Mouse (Mus musculus) midbrain, embryonic 11.5 days (tissue): Measurements from ENCODE around the gene Mns1. TPM values are rescaled to one million over a fixed set of nuclear protein-coding genes. Genes with fewer than 3 reads are reported as not detected.
"Not testable (repeated sequence)": the region's sequence is repeated elsewhere in the genome, so short reads cannot be mapped to it uniquely, and the experiment has no call there.

Source experiments
- ATAC-seq: fragments of 200-750 bp; cut with Nextera tagmentation; 2 replicates; pipeline ENCODE4 v1.8.0; 2017; ENCODE audit warnings: moderate TSS enrichment, moderate library complexity; ENCODE audit not compliant: low FRiP score
- DNase-seq: peaks from one replicate; pipeline ENCODE4 v3.0.0; 2015; ENCODE audit warnings: low spot score; ENCODE audit errors: missing footprints
- H3K27ac ChIP-seq: fragments of 300-500 bp; sonication (generic); 2 replicates; pipeline ENCODE4 v1.5.1; 2014; ENCODE audit warnings: low read depth, low read length
- H3K27me3 ChIP-seq: fragments of 300-500 bp; sonication (generic); 2 replicates; pipeline ENCODE4 v1.6.1; 2014; ENCODE audit warnings: mild to moderate bottlenecking, low read length, moderate library complexity, mixed read lengths; ENCODE audit not compliant: control insufficient read depth, insufficient read depth
- H3K36me3 ChIP-seq: fragments of 300-500 bp; sonication (generic); 2 replicates; pipeline ENCODE4 v1.6.1; 2014; ENCODE audit warnings: mild to moderate bottlenecking, low read length, moderate library complexity, mixed read lengths; ENCODE audit not compliant: control insufficient read depth, insufficient read depth
- H3K4me1 ChIP-seq: fragments of 300-500 bp; sonication (generic); 2 replicates; pipeline ENCODE4 v1.6.1; 2014; ENCODE audit warnings: low read length; ENCODE audit not compliant: control insufficient read depth, insufficient read depth
- H3K4me2 ChIP-seq: fragments of 300-500 bp; sonication (generic); 2 replicates; pipeline ENCODE4 v1.6.1; 2014; ENCODE audit warnings: mild to moderate bottlenecking, moderate library complexity
- H3K4me3 ChIP-seq: fragments of 300-500 bp; sonication (generic); 2 replicates; pipeline ENCODE4 v1.5.1; 2014; ENCODE audit warnings: low read depth, low read length
- H3K9ac ChIP-seq: fragments of 300-500 bp; sonication (generic); 2 replicates; pipeline ENCODE4 v1.6.1; 2014; ENCODE audit warnings: low read length
- H3K9me3 ChIP-seq: fragments of 300-500 bp; sonication (generic); 2 replicates; pipeline ENCODE4 v1.6.1; 2016; ENCODE audit warnings: low read length; ENCODE audit not compliant: control insufficient read depth
- WGBS: fragments of 180-500 bp; shearing (Covaris S2); extraction: QIAGEN DNeasy Blood & Tissue Kit; methylation state at CpG from one replicate; pipeline ENCODE4 v1.1.7; 2014; 5-methylcytosine and 5-hydroxymethylcytosine counted together
- polyA plus RNA-seq: library from polyadenylated mRNA; unstranded; fragments of >200 nt; fragmentation: Nextera tagmentation; extraction: Ambion mirVana; gene quantifications from 2 replicates; pipeline ENCODE4 v1.2.1, GENCODE M21; 2014

Gene Mns1
- polyA plus RNA-seq = 48.8 and 57.0 TPM in 2 replicates

DNA sequence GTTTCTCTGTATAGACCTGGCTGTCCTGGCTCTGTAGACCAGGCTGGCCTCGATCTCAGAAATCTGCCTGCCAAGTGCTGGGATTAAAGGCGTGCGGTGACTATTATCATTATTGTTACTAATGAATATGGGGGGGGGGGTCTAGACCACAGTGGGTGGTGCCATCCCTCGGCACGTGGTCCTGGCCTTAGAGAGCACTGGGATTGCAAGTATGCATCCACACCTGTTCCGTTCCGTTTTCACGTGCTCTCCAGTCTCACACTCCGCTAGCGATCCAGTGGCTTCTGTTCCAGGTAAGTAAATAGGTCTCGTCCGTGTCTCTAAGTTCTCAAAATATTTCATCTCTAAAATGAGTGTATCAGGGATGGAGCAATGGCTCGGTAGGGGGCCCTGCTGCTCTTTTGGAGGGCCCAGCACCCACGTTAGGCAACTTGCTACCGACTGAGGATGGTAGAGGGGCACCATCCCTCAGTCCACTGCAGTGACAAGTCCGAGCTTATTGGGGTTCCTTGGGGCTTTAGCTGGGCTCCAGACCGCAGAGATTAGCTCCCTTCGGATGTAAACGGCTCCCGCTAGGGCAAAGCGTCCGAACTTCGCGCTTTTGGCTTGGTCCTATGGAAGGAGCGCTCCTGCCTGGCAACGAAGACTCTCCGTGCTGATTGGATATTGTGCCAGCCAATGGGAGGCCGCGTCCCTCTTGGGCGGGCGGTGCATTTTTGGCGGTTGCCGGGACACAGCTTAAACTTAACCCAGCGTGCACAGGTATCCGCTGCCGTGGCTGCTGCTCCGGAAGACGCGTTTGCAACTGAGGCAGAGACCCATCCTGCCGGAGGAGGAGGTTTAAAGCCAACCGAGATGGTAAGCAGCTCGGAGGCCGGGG lies at the start of gene Mns1:
Mns1 (plus strand) TSS at position 190 of the 880 bp plus-strand sequence.
- DNase-seq (peak; percentile 99), ATAC-seq (peak; percentile 98)
- peak within 1 kb of the TSS; percentile 74 for H3K27ac ChIP-seq
- H3K4me2 ChIP-seq = peak within 1 kb of the TSS; percentile 83
- no peaks in the 10 kb centered on the region for H3K27me3 ChIP-seq
- peaks cover 8% of the 10 kb centered on the region for H3K4me1 ChIP-seq
- 1% methylated on average over 43 of the region's 43 CpGs for WGBS
- H3K9me3 ChIP-seq = no peaks in the 10 kb centered on the region
- peak within 1 kb of the TSS; percentile 65 for H3K4me3 ChIP-seq
- peak within 1 kb of the TSS; percentile 77 for H3K9ac ChIP-seq
- 0 out of 2 replicates have a peak, but pooled peaks cover 2% of the 10 kb centered on the region for H3K36me3 ChIP-seq

DNA sequence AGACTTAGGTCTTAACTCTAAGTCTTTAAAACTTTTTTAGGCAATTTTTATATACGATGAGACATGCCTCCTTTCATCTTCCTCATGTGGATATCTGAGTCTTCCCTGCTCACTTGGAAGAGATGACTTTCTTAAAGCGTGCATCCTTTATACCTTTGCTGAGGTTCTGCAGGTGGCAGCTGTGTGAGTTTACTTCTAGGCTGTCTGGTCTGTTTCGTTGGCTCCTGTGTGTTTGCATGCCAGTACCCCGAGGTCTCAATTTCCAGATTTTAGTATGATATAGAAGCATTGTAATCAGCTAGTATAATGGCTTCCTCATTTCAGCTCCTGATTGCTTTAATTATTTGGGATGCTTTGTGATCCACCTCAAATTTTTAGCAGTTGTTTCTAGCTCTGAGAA lies 48.9 kb upstream of the Mns1 start:
- Histone ChIP-seq H3K4me2 (no peak overlapping the region), H3K9ac (no peak overlapping the region), H3K27me3 (no peaks in the 10 kb centered on the region), H3K9me3 (no peaks in the 10 kb centered on the region), H3K4me3 (no peak overlapping the region), H3K36me3 (no peaks in the 10 kb centered on the region), H3K4me1 (no peaks in the 10 kb centered on the region), H3K27ac (no peak overlapping the region)
- WGBS = 93% methylated on average over 4 of the region's 4 CpGs
- no peak for ATAC-seq
- DNase-seq = no peak

DNA sequence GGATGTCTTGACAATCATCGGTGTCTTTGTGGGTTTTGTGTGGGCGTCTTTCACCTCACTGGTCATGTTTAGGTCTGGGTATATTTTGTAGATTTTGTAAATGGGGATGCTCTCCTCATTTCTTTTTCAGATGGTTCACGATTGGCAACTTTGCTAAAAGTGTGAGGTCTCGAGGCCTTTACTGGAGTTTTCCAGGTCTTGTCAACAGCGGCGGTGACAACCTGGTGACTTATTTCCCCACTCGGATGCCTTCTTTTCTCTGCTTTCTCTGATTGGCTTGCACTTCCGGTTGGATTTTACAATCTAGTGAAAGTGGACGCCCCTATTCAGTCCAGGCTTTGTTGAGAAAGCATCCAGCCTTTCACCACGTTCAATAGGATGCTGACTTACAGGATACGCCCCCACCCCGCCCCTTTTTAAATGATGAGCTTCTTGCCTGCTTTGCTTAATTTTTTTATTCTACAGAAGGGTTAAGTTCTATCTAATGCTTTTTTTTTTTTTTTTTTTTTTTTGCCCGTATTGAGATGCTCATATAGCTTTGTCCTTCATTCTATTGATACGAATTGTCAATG lies 48.3 kb upstream of the Mns1 start:
- Histone ChIP-seq H3K9me3 (no peaks in the 10 kb centered on the region), H3K36me3 (no peaks in the 10 kb centered on the region), H3K27ac (no peak overlapping the region), H3K27me3 (no peaks in the 10 kb centered on the region), H3K4me3 (no peak overlapping the region), H3K4me1 (no peaks in the 10 kb centered on the region), H3K4me2 (no peak overlapping the region), H3K9ac (no peak overlapping the region)
- DNase-seq (peak; percentile 66), ATAC-seq (no peak)
- WGBS = 71% methylated on average over 14 of the region's 14 CpGs

DNA sequence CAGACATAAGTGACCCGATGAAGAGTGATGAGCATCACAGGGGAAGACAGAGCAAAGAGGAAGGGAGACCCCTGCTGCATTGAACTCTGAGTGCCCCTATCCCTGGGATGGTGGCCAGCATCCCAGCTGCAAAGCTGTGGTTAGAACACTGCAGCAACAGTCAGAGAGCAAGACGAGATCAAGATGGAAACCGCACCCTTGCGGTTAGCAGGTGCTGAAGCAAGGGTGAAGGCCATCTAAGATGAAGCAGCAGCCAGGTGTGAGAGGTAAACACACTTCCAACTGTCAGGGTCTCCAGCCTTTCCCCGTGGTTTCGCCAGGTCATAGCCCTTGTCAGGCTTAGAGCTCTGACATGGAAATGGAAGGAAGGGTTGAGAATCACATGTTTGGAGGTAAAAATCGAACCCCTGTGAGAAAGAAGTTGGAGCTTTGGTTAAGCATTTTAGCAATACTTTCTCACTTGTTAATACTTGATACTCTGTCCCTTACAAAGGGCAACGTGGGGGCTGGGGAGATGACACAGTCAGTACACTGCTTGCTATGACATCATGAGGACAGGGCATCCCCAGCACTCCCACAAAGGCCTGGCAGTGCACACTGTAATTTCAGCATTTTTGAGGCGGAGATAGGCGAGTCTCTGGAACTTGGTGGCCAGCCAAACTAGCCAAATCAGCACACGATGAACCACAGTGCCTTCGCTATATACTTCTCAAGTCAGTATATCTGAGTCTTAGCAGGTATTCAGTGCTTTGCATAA lies 47.3 kb upstream of the Mns1 start:
- Histone ChIP-seq H3K27me3 (no peaks in the 10 kb centered on the region), H3K27ac (no peak overlapping the region), H3K9me3 (no peaks in the 10 kb centered on the region), H3K36me3 (no peaks in the 10 kb centered on the region), H3K4me3 (no peak overlapping the region), H3K4me2 (no peak overlapping the region), H3K4me1 (no peaks in the 10 kb centered on the region), H3K9ac (no peak overlapping the region)
- DNase-seq (peak; percentile 14), ATAC-seq (no peak)
- 89% methylated on average over 12 of the region's 12 CpGs for WGBS

DNA sequence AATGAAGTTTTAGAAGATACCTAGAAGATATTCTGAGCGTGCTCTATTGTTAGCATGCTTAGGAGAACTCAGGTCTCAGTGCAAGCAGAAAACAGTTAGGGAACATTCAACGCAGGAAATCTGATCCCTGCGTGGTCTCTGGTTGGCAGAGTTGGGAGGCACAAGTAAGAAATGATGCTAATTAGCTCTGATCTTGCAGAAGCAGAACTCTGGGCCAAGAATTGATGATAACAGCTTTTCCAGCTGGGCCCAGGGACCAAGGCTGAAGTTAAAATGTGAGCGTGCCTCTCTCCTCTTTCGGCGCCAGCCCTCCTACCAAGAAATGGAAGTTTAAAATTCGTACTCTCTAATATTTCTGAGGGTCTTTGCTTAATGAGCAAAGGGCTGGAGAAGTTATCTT lies 45.1 kb upstream of the Mns1 start:
- H3K27me3 ChIP-seq = no peaks in the 10 kb centered on the region
- DNase-seq (peak; percentile 71), ATAC-seq (no peak)
- H3K9ac ChIP-seq = no peak overlapping the region
- no peaks in the 10 kb centered on the region for H3K4me1 ChIP-seq
- no peaks in the 10 kb centered on the region for H3K36me3 ChIP-seq
- no peak overlapping the region for H3K4me2 ChIP-seq
- no peak overlapping the region for H3K27ac ChIP-seq
- no peak overlapping the region for H3K4me3 ChIP-seq
- no peaks in the 10 kb centered on the region for H3K9me3 ChIP-seq
- WGBS = 88% methylated on average over 7 of the region's 7 CpGs

DNA sequence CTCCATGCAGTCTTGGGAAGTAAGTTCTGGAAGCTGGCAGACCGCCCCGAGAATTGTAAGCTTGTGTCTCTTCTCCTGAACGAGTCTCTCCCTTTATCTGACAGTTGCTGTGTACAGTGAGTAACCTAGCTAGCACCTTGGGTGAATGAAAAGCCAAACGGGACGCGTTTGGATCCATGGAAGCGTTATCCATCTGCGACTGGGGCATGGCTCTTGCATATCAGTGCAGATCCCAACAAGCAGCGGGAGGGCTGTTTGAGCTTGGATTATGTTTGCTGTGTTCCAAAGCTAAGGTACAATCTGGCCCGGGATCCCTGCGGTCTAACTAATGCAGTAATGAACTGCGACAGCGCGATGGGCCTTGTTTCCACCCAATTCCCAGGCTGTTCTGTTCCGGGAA lies 44.6 kb upstream of the Mns1 start:
- Histone ChIP-seq H3K9me3 (no peaks in the 10 kb centered on the region), H3K4me2 (no peak overlapping the region), H3K4me1 (no peaks in the 10 kb centered on the region), H3K27me3 (no peaks in the 10 kb centered on the region), H3K27ac (no peak overlapping the region), H3K4me3 (no peak overlapping the region), H3K36me3 (no peaks in the 10 kb centered on the region), H3K9ac (no peak overlapping the region)
- ATAC-seq (no peak), DNase-seq (peak; percentile 81)
- WGBS = 83% methylated on average over 15 of the region's 15 CpGs

DNA sequence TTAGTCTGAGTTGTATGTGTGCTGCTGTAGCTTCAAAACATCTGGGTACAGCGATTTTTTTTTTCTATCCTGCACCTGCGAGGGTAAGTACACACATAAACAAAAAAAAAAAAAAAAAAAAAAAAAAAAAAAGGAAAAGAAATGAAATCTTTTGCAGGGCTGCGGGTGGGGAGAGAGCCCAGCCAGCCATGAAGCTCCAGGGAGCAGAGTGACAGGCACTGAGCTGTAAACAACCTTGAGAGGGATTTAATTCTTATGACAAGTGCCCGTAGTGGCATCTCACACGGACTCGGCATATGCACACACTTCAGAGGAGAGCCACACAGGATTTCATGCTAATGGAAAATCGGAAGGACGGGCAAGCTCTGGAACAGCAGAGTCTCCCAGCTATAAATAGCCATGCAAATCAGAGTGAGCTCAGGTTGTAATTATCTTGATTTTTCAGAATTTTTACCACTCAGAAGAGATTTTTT lies 43.9 kb upstream of the Mns1 start:
- Histone ChIP-seq H3K36me3 (no peaks in the 10 kb centered on the region), H3K4me3 (no peak overlapping the region), H3K4me2 (no peak overlapping the region), H3K4me1 (no peaks in the 10 kb centered on the region), H3K9ac (no peak overlapping the region), H3K27ac (no peak overlapping the region), H3K9me3 (no peaks in the 10 kb centered on the region), H3K27me3 (no peaks in the 10 kb centered on the region)
- DNase-seq (peak; percentile 33), ATAC-seq (no peak)
- WGBS = 66% methylated on average over 8 of the region's 8 CpGs

DNA sequence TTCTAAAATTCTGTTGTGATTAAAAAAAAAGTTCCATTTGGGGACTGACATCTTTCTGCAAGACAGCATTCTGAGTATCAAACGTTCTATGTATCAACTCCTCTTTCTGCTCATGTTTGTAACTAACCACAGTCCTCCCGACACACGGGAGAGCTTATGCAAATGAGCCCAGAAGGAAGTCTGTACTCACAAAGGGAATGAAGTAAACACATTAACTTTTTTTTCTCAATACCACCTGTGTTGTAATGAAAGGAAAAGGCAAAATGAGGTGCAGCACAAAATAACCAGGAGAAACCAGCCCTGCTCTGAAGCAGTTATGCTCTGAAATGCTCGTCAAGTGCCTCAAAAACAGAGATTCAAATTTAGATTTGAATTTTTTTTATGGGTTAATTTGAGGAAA lies 37.7 kb upstream of the Mns1 start:
- no peaks in the 10 kb centered on the region for H3K4me1 ChIP-seq
- H3K27me3 ChIP-seq = no peaks in the 10 kb centered on the region
- no peak for ATAC-seq
- H3K9me3 ChIP-seq = no peaks in the 10 kb centered on the region
- no peak overlapping the region for H3K27ac ChIP-seq
- no peak overlapping the region for H3K4me2 ChIP-seq
- H3K4me3 ChIP-seq = no peak overlapping the region
- no peak for DNase-seq
- H3K36me3 ChIP-seq = no peaks in the 10 kb centered on the region
- 41% methylated on average over 4 of the region's 4 CpGs for WGBS
- no peak overlapping the region for H3K9ac ChIP-seq

DNA sequence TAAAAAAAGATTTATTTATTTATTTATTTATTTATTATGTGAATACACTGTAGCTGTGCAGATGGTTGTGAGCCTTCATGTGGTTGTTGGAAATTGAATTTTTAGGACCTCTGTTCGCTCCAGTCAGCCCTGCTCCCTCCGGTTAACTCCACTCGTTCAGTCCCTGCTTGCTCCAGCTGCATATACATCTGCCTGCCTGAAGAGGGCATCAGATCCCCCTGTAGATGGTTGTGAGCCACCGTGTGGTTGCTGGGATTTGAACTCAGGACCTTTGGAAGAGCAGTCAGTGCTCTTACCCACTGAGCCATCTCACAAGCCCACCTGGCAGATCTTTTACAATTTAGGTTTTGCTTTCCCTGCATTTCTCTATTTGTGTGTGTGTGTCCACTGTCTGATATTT lies 36.0 kb upstream of the Mns1 start:
- H3K9me3 ChIP-seq, H3K4me3 ChIP-seq, H3K36me3 ChIP-seq, H3K27me3 ChIP-seq, H3K27ac ChIP-seq, ATAC-seq, H3K9ac ChIP-seq, H3K4me1 ChIP-seq, H3K4me2 ChIP-seq: not testable (repeated sequence)
- DNase-seq = peak; percentile 21
- 72% methylated on average over 4 of the region's 4 CpGs for WGBS
